Mouse (Mus musculus) common myeloid progenitor, adult 5-6 weeks (primary cell): ENCODE data around the gene Traf2. TPM values are rescaled to one million over a fixed set of nuclear protein-coding genes. Genes with fewer than 3 reads are reported as not detected.

Experiments
- total RNA-seq: library from RNA; stranded (forward); fragments of 200-1000, 187-1606 nt; gene quantifications from 2 replicates; pipeline ENCODE4 v1.2.3, GENCODE M21; 2017

The Traf2 gene
- total RNA-seq, 1 experiment from 2014 or later: 15.8 TPM

Other genes with a start within 250 kb of the Traf2 start
- gene Grin1, start 227.8 kb downstream of the Traf2 start, total RNA-seq: not detected in 2 replicates
- 40.8 and 41.3 TPM in 2 replicates for gene Man1b1, start 214.6 kb downstream of the Traf2 start, total RNA-seq
- 13.3 and 19.2 TPM in 2 replicates for gene Dpp7, start 190.6 kb downstream of the Traf2 start, total RNA-seq
- gene Uap1l1, start 181.3 kb downstream of the Traf2 start, total RNA-seq: 8.5 and 8.9 TPM in 2 replicates
- gene Sapcd2, start 174.6 kb downstream of the Traf2 start, total RNA-seq: 15.1 and 17.4 TPM in 2 replicates
- gene Entpd2, start 151.1 kb downstream of the Traf2 start, total RNA-seq: not detected in 2 replicates
- 0.64 TPM in 1 of 2 replicates, not detected in the other for gene Npdc1, start 147.6 kb downstream of the Traf2 start, total RNA-seq
- 23.5 and 27.8 TPM in 2 replicates for gene Fut7, start 123.7 kb downstream of the Traf2 start, total RNA-seq
- gene Abca2, start 118.2 kb downstream of the Traf2 start, total RNA-seq: 31.5 and 49.9 TPM in 2 replicates
- gene Clic3, start 90.1 kb downstream of the Traf2 start, total RNA-seq: not detected in 2 replicates
- 19.8 and 29.1 TPM in 2 replicates for gene Paxx, start 85.8 kb downstream of the Traf2 start, total RNA-seq
- 4.1 TPM in 1 of 2 replicates, not detected in the other for gene Ptgds, start 76.9 kb downstream of the Traf2 start, total RNA-seq
- not detected in 2 replicates for gene Lcn12, start 53.0 kb downstream of the Traf2 start, total RNA-seq
- 16.6 and 21.4 TPM in 2 replicates for gene Fbxw5, start 46.2 kb downstream of the Traf2 start, total RNA-seq
- gene C8g, start 45.2 kb downstream of the Traf2 start, total RNA-seq: 0.19 and 2.7 TPM in 2 replicates
- gene Edf1, start 10.9 kb upstream of the Traf2 start, total RNA-seq: 57.2 and 84.7 TPM in 2 replicates
- gene Mamdc4, start 27.9 kb upstream of the Traf2 start, total RNA-seq: 3.4 TPM in 1 of 2 replicates, not detected in the other
- gene Phpt1, start 28.3 kb upstream of the Traf2 start, total RNA-seq: 33.5 and 40.8 TPM in 2 replicates
- 0.55 TPM in 1 of 2 replicates, not detected in the other for gene Ajm1, start 34.8 kb upstream of the Traf2 start, total RNA-seq
- gene Rabl6, start 61.6 kb upstream of the Traf2 start, total RNA-seq: 78.2 and 83.9 TPM in 2 replicates
- not detected in 2 replicates for gene Ccdc183, start 70.7 kb upstream of the Traf2 start, total RNA-seq
- gene Tmem141, start 75.1 kb upstream of the Traf2 start, total RNA-seq: 6.4 and 23.9 TPM in 2 replicates
- gene Fcna, start 81.1 kb upstream of the Traf2 start, total RNA-seq: 1.6 and 2.4 TPM in 2 replicates
- not detected in 2 replicates for gene Lcn8, start 106.2 kb upstream of the Traf2 start, total RNA-seq
- not detected in 2 replicates for gene Lcn5, start 111.0 kb upstream of the Traf2 start, total RNA-seq
- gene Lcn6, start 129.8 kb upstream of the Traf2 start, total RNA-seq: not detected in 2 replicates
- gene Lcn10, start 135.8 kb upstream of the Traf2 start, total RNA-seq: not detected in 2 replicates
- gene Obp2a, start 153.1 kb upstream of the Traf2 start, total RNA-seq: not detected in 2 replicates
- 7.8 and 9.7 TPM in 2 replicates for gene Bmyc, start 159.8 kb upstream of the Traf2 start, total RNA-seq
- gene Obp2b, start 190.1 kb upstream of the Traf2 start, total RNA-seq: not detected in 2 replicates
- not detected in 2 replicates for gene Lcn3, start 218.6 kb upstream of the Traf2 start, total RNA-seq
- gene Lcn11, start 230.1 kb upstream of the Traf2 start, total RNA-seq: not detected in 2 replicates
- gene Gm13539, start 235.3 kb upstream of the Traf2 start, total RNA-seq: not detected in 2 replicates